Mouse (Mus musculus) cerebellum, postnatal 10 days (tissue): ENCODE data around the gene Exoc5.
"Not testable (repeated sequence)": the region's sequence is repeated elsewhere in the genome, so short reads cannot be mapped to it uniquely, and the experiment has no call there.

Experiments
- DNase-seq, 2 experiments: peaks; one replicate each; pipeline ENCODE4 v3.0.0; 2021; ENCODE audit warnings: mixed read lengths in 2 of 2

Exoc5 gene

GRCm38 (mm10) chr14:49066274-49066823, at the start of gene Exoc5:
Gene Exoc5 (minus strand): TSS chr14:49066653.
- peak; percentile 99 for DNase-seq

DNA sequence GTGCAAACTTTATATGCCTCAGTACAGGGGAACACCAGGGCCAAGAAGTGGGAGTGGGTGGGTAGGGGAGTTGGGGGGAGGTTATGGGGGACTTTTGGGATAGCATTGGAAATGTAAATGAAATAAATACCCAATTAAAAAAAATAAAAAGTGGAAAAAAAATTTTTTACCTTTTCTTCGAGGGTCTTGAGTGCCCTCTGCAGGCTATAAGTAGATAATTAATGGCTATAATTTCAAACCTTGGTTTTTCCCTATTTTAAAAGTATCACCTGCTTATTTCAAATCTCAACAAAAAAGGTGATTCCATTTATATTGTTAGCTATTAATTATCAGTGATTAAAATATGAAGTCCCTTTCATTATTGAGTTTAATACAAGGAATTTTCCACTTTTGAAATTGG, 25.3 kb upstream of the Exoc5 start:
- DNase-seq, result not testable (repeated sequence)

- no peak for DNase-seq
Measured at GRCm38 (mm10) chr14:49091277-49091676, 24.8 kb upstream of the Exoc5 start.

DNA sequence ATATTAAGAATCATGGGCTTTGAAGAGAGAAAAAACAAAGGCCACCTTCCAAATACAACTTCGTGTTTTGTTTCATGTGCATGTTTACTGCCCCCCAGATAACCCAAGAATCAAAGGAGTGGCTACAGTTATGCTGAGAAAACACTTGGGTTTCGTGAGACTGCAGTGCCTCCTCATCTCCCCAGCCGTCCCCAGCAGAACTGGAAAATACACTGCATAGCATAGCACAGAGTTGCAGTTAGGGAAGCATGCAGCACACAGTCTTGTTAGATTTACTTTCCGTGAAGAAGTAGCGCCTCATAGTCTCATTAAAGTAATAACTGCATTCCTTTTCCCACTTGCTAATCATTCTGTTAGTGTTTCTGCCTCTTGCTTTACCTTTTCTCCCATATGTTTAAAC, 23.6 kb upstream of the Exoc5 start:
- no peak for DNase-seq

DNA sequence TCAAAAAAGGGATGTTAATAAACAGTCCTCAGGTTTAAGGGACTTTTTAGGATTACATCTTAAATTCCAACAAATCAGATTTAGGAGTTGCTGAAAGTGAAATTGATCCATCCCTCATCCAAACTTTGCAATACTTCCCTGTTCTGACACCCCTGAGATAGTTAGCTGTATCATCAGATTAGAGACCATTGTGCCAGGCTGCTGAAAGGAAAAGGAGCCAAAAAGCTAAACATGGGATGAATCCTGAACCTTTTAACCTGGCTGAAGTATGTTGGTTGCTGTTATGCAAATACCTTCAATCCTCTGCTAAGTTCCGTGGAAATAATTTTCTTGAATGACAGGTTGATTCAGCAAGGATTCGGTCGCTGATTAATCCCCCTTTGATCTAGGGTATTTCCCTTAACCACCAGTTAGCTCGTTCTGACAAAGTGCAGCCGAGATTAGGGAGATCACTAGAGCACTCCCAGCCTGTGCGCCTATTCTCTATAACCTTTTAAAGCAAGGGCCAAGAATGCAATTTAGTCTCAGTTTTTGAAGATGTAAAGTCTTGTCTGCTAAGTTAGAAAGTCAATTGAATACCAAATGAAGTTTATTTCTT, 23.1 kb upstream of the Exoc5 start:
- no peak for DNase-seq

DNA sequence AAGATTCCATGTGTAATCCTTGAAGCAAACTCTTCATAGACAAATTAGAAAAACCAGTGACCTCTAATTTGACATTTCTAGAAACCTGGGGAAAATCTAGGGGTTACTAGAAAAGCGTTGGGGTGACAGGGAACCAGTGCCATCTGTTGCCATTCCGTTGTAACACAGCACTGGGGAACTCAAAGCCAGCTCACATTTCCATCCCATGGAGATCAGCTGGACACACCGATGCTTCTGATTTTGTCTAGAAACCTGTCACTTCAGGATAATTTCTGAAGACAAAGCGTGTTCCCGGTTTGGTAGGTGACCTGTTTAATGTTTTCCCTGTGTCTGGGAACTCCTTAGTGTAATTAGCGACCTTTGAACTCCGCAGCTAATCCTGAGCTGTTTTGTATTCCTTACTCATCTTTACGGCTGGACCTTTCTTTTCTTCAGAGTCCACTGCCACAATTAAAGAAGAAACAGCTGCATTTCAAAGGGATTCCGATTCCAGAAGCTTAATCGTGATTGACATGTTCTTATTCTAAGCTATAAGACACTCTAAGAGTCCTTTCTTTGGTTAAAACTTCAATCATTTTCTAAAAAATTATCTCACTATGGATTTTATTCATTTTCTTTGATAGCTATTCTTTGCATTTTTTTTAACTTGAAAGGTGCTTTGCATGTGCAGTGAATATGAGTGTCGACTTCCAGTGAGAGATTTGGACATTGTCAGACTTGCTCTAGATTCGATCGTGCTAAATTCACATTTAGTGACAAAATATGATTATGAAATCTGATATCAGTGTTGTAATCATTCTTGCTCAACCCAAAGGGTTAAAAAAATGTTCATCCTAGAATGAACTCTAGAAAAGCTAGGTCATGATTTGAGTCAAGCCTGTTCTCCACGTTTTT, 21.9 kb upstream of the Exoc5 start:
- no peak for DNase-seq

DNA sequence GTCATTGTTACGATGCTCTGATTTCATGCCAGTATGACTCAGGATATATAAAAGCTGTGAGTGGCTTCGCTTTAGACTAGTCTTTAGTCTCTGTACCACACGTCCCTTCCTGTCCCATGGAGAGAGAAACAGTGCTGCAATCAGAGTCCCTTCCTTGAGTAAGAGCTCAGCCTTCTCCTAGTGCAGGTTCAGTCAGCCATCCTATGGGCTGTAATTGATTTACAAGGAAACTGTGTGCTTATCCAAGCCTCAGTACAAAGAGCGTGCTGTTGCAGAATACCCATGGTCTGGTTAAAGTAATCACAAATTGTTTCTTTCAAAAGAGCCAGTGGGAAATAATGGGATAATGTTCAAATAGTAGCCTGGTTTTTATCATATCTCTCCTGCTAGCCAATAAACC, 20.1 kb upstream of the Exoc5 start:
- DNase-seq, result no peak

DNA sequence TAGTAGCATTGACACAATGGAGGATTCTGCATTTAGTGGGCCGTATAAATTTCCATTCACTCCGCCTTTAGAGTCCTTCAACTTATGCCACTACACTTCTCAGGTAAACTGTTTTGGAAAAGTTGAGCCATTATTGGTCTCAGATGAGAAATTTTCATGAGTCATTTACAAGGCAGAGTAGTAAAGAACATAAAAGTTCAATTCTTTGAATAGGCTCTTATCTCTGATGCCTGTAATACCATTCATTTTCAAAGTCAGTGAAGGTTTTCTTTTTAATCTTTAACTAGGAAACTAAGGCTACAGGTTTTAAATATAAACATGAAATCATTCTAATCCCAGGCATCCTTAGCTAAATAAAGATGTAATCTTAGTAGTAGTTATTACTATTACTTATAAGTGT, 12.4 kb upstream of the Exoc5 start:
- DNase-seq, result no peak

DNA sequence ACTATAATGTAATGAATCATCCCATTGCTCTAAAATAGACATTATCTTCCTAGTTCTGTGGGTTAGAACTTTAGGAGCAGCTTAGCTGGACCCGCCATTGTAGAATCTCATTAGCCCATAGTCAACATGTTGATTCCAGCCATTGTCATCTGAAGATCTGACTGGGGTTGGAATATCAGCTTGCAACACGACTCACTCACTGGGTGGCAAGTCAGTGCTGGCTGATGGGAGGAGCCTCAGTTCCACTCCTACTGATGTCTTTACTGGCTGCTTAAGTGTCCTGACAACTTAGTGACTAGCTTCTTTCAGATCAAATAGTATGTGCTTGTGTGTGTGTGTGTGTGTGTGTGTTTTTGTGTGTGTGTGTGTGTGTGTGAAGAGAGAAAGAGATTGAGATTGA, 7.9 kb upstream of the Exoc5 start:
- DNase-seq, result no peak

GRCm38 (mm10) chr14:49073896-49074295, 7.4 kb upstream of the Exoc5 start:
- DNase-seq, result no peak

- no peak for DNase-seq
Measured at GRCm38 (mm10) chr14:49072837-49073236, 6.4 kb upstream of the Exoc5 start.

- DNase-seq, result peak in 1 of 2 experiments; percentile 65
Measured at GRCm38 (mm10) chr14:49065529-49066273, 752 bp downstream of the Exoc5 start, which contains the start of gene Ap5m1. Gene Ap5m1 (plus strand): TSS chr14:49066097.

GRCm38 (mm10) chr14:49063838-49064237, 2.6 kb downstream of the Exoc5 start:
- no peak for DNase-seq

DNA sequence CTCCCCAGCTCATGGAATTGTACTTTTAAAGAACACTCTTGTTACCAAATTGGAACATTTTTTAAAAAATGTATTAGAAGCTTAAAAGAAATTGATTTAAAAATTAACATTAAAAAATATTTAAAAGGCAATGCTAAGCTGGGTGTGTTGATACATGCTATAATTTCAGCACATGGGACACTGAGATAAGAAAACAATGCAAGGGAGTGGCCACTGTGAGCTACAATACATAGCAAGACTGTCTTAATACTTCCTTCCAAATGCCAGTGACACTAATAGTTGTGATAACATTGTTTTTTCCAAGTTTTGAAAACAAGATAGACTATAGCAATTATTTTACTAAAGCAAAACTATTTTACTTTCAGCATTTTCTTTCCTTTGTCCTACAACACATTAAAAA, 17.0 kb downstream of the Exoc5 start:
- DNase-seq, result no peak

DNA sequence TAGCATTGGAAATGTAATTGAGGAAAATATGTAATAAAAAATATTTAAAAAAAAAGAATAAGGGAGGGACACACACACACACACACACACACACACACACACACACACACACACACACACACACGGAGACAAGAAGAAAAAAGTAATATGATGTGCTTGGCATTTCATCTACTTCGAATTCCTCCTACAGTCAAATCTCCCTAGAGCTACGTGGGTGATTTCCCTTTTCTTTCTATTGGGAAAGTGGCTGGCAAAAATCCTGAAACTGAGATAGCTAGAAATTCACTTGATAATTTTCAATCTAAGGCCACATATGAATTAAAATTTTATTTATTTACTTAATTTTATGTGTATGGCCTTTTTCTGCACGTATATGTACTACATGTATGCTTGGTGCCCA, 20.8 kb downstream of the Exoc5 start:
- DNase-seq, result no peak

DNA sequence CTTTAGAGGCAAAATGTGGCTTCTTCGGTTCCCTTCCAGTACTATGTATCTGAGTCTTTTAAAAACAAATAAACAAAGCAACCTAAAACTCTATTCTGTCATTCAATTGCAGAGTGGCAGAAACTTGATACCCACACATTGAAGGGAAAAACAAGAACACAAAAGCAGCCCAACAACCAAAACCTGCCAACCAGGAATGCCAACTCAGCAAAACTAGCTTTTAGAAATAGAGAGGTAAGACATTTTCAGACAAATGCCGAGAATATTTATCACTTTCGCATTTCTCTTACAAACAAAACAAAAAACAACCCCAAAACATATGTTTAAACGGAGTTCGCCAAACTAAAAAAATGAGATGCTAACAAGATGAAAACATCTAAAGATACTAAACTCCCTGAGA, 37.5 kb downstream of the Exoc5 start:
- no peak for DNase-seq

DNA sequence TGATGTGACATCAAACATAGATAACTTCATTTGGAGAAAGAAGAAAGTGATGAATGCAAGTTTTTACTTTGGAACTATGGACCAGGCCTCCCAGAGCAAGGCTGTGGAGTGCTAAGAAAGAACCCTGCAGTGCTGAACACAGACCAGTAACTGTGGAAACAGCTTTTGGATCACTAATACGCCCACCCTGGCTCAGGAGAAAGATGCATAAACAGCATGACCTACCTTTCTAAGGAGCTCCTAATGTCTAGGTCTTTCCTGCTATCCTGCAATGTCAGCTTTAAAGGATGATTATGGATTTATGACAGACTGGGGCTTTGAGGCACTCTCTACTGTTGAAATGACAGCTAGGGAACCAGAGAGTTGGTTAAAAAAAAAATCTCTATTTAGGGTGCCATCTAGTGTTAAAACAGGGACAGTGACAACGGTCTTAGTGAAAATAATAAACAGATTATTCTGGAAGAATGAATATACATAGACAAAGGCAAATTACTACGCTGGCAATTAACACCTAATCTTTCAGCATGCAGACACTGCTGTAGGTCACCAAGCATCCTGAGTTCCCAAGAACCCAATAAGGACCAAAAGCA, 38.6 kb downstream of the Exoc5 start:
- DNase-seq, result peak in 1 of 2 experiments; percentile 8

- no peak for DNase-seq
Measured at GRCm38 (mm10) chr14:49027040-49027778, 39.2 kb downstream of the Exoc5 start.

DNA sequence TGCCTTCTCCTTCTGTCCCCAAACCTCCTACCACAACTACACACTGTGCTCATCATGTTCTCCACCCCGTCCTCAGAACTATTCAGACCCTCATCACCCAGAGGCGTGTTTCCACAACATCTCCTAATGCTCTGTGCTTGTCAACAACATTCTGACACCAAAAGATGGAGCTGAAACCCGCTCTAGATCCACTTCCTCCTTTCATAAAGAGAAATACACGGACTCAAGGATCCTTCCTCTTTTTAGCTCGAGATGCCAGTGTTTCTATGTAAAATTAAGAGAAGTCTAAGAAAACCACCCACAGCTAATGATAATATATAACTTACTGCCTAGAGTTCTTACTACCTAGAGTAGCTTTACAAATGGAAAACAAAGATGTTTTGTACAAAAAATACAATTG, 46.7 kb downstream of the Exoc5 start:
- no peak for DNase-seq

DNA sequence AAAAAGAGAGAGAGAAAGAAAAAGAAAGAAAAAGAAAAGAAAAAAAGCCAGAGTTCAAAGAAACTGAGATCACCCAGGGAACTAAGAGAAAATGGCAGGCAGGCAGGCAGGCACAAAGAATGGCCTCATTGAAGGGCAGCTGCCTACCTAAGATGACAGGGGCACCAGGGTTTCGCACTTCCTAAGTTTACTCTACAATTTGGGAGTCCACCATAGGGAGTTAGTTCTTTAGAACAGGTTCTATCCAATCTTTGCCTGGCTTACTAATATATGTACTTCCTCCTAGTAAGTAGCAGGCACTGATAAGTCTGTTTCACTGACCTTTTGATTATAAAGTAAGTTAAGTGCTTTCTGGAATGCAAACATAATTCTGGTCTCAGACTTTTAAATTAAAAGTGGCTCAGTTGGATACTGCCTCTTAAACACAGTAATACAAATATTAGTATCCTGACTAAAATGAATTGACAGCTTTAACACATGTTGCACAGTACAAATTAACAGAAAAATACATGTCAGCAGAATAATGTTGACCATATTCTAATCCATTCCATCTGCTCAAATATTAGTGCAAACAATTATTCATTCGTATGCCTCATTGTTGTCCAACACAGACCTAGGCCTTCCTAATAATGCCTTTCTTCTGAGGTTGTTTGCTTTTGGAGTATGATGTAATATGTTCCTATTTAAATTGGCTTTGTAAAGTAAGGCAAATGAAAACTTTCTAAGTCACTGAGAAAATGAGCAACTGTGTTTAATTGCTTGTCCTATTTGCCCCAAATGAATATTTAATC, 57.9 kb downstream of the Exoc5 start:
- no peak for DNase-seq

- peak in 1 of 2 experiments; percentile 37 for DNase-seq
Measured at GRCm38 (mm10) chr14:49007979-49008378, 58.5 kb downstream of the Exoc5 start.
